Mouse (Mus musculus) neutrophil, adult 5-6 weeks (primary cell): ENCODE data around the gene Gimap4. TPM values are rescaled to one million over a fixed set of nuclear protein-coding genes. Genes with fewer than 3 reads are reported as not detected.
A peak's percentile ranks its signal among the peaks of the same experiment; 100 is the strongest.

Experiments used
- ATAC-seq: fragments of 151-379, 151-347 bp; 2 replicates; pipeline ENCODE4 v1.8.0; 2017; ENCODE audit warnings: mild to moderate bottlenecking, moderate TSS enrichment; ENCODE audit not compliant: insufficient number of reproducible peaks, poor library complexity, low FRiP score, severe bottlenecking; ENCODE audit errors: extremely low read depth
- total RNA-seq: library from RNA; stranded (forward); fragments of 200-1000 nt; gene quantifications from 2 replicates; pipeline ENCODE4 v1.2.3, GENCODE M21; 2017

Gimap4 gene
- total RNA-seq, 1 experiment from 2014 or later, result 688 TPM

DNA sequence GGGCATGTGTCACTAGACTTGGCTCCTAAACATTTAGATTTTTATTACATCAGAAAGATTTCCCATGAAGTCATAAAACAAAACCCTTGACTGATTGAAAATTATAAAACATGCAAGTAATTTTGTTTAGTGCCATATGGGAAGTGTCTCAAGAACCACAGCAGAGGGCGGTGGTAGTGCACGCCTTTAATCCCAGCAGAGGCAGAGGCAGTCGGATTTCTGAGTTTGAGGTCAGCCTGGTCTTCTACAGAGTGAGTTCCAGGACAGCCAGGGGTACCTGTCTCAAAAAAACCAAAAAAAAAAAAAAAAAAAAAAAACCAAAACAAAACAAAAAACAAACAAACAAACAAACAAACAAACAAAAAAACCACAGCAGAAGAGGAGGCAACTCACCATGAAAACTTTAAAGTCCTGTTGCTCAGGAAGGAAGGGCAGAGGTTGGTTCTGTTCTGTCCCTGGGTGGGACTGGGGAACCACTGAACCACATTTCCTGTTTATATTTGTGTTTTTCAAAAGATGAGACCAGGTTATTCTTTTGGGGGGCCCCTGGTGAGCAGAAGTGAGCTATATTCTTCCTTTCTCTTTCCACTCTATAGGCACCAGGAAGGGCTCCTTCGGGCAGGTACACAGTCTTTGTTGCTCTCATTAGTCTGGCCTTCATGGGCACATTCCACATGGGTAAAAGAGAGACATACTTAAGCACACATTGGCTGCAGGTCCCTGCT, 12.6 kb downstream of the Gimap4 start:
- no peak for ATAC-seq

DNA sequence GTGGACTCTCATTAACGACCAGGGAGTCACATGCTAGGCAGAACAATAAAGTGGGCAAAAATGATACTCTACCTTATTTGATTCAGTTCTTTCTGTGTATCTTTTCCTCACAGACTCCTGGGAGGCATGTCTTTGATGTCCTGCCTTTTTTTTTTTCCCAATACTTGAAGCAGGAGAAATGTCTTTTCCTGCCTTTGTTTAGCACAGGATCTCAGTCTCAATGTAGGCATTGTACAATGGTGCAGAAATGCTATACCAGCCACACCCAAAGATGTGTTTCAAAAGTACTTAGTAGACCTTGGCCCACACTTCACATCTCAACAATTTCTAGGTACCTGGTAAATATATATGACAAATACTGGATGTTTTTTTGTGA, 13.2 kb downstream of the Gimap4 start:
- ATAC-seq, result no peak

DNA sequence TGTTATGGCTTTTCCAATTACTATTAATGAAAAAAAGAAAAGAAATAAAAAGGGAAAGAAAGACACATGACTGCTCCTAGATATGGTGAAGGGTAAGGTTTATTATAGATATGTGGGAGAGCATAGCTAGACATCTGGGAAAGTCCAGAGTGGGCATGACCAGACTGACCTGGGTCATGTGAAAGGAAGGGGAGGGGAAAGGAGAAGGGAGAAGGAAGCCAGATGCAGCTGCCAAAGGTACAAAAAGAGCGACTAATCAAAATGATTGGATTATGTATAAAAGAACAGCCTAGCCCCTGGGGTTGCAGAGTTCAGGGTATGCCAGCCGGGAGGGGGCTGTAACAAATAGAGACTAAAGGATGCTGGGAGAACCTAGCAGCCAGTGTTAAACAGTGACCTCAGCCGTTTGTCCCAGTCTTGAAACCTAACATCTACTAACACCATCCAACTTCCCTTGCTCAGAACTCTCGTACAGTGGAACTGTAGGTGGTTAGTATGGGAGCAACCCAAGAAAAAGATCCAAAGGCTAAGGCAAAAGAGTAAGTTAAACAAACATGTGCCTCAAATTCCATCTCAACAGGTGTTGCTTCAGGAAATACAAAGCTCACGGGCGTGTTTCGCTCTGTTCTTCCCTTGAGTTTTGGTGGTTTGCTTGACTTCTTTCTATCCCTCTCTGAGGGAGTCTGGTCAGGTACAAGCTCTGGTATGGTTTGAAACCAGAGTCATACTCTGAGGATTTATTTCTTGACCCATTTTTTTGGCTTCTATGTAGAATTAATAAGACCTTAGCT, 13.9 kb downstream of the Gimap4 start:
- ATAC-seq, result no peak

DNA sequence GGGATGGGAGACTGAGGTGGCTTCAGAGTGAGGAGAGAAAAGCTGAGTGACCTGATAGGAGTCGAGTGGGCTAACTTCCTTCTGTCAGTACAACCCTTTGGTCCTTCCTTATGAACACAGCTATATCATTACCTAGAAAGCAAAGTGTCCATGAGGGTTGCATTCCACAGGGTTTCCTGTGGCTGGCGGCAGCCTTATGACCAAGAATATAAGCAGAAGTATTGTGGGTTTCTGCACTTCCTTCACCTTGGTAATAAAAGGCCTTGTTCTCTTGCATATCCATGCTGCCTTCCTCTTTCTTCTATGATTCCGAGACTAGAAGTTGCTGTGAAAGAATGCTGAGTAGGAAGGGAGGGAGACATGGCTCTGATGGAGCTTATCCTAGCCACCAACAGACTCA, 14.5 kb downstream of the Gimap4 start:
- ATAC-seq, result no peak

DNA sequence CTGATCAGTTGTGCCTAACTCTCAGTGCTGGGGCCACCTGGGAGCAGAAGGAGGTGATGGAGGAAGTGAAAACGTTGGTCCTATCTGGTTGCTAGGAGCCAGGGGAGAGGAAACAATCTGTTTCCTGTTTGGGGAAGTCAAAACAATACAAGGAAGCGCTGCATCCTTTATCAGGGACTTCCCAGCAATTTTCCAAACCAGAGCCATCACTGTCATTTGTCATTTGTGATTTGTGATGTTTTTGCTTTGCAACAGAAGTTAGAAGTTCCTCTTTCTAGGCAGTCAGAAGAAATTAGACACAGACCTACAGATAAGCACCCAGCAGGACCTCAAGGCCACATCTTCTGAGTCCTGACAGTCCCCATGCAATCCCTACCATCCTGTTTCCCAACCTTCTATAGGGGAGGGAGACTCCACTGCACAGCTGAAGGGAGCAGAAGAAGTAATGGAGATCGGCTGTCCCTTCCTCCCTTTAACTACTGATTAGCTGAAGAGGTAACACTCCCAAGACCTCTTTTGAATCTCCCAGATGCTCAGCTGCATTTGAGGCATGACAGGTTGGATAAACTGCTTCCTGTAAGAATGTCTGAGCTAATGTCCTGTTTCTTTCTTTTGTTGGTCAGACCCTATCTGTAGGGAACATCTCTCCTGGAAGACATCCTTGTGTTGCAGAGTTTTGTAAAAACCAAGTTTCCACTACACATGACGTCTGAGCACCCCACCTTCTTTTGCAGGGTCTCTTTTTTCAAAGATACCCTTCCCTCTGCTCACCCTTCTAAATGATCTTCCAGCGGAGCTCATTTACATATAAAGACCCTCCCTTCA, 16.1 kb downstream of the Gimap4 start:
- peak; percentile 59 for ATAC-seq

DNA sequence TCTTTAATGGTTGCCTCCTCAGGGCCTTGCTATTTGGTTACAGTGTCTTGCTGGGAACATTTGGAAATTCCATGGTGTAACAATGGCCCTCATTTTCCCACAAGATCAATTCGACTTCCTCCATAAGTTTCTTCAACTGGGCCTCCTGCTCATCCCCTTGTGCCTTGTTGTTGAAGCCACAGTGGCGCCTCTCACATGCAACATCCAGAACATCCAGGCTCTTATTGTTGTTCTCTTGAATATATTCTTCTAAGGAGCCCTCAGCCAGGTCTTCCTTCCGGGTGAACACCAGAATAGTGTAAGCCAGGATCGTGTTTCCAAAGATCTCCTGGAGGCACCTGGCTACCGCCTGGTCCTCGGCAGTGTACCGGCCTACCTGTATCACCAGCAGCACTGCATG, 17.8 kb downstream of the Gimap4 start:
- no peak for ATAC-seq

DNA sequence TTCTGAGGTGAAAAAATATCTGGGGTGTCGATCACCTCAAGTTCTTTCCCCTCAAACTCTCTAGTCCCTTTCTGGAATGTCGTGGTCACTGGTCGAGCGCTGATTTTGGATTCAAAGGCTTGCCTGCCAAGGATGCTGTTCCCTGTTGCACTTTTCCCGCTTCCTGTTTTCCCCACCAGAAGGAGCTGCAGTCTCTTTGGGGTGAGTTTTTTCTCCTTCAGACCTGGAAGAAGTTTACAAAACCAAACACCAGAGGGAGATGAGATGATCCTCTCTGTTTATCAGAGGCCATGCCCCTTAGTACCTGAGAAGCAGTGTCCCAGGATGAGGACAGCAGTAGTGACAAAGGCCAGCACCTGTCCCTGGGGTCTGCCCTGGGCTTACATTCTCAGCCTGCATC, 18.3 kb downstream of the Gimap4 start:
- no peak for ATAC-seq

DNA sequence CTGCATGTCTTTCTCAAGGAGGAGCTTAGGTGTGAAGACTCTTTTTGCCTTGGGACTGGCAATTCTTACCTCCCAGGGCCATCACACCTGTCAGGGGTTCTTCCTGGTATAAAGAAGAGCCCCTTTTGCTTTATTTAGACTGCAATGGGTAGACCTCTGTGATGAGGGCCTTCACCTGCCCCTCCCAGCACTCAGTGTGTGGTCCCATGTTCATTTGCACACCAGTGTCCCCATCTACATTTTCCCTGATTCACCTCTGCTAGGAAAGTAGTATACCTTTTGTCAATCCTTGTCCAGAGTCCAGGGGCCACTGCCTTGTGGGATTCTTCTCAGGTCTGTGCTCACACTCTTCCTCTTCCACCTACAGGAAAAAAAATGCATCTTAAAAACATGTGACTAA, 19.8 kb downstream of the Gimap4 start:
- no peak for ATAC-seq

DNA sequence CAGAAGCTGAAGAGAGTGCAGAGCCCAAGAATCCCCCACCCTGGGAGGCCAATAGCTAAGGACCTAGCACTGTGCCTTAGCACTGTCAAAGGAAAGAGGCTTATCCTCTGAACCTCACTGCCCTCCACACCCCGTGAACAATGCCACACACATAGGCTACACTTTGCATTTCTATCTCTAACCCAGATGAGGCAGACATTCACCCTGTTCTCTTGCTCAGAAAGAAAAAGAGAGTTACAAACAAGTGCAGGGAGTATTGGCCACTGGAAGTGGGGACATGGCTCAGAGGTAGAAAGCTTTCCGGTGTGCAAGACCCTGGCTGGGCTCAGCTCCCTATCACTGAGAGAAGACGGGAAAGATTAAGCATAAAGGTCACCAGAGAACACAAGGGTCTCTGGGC, 21.8 kb downstream of the Gimap4 start:
- ATAC-seq, result no peak

DNA sequence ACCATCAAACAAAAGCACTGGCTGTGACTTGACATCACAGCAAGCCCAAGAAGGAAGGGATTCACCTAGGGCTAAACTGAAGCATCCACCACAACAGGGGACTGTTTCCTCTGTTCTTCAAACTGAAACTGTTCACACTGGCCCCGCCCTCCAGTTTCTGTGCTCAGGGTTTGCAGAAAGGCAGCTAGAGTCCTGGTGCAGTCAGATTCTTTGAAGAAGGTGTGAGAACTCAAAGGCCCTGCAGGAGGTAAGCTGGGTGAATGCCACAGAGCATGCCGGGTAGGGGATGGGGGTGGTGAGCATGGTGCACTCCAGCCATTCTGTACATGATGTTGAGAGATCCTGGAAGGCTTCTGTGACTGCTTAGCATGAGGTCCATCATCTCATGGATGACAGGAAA, 34.1 kb downstream of the Gimap4 start, which contains the start of the genes Gm28053 and Gimap7:
Gene Gm28053, plus strand, starts transcription at position 153 of the 400 bp plus-strand sequence.
Gene Gimap7, plus strand, starts transcription at position 167 of the 400 bp plus-strand sequence.
- ATAC-seq, result peak; percentile 84

DNA sequence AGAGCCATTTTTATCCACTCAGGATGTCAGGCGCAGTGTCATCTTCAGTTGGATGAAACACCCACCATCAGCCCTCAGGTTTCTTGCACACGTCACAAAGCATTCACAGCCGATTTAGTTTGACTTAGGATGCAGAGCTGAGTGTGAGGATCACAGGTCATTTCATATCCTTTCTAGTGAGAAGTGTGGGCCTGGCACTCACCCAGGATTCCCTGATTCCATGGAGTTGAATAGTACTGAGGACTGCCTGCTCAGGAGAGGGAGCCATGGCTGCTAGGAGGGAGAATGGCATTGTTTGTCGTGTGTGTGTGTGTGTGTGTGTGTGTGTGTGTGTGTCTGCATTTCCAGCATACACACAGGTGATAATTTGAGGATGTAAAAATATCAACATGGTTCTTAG, 36.0 kb downstream of the Gimap4 start:
- no peak for ATAC-seq

DNA sequence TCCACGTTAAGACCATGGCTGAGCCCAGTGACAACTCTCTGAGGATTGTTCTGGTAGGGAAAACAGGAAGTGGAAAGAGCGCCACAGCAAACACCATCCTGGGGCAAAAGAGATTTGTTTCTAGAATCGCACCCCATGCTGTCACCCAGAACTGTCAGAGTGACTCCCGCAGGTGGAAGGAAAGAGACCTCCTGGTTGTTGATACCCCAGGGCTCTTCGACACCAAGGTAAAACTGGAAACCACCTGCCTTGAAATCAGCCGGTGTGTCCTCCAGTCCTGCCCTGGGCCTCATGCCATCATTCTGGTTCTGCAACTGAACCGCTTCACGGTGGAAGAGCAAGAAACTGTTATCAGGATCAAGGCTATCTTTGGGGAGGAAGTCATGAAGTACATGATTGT, 39.1 kb downstream of the Gimap4 start:
- no peak for ATAC-seq

DNA sequence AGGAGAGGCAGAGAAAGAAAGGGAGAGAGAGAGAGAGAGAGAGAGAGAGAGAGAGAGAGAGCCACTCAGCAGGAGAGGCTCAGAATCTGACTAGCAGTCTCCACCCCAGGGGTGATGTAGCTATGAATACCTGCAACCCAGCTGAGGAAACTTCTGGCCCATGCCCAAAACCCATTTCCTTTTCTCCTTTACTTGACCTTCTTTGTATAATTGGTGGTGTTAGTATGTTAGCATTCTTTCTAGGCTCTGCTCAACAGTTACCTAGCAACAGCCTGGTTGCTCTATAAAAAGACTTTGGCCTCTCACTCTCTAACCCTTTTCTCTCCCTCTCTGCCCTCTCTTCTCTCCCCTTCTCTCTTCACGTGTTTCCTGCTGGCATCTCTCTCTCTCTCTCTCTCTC, 41.1 kb downstream of the Gimap4 start:
- ATAC-seq, result peak; percentile 83

DNA sequence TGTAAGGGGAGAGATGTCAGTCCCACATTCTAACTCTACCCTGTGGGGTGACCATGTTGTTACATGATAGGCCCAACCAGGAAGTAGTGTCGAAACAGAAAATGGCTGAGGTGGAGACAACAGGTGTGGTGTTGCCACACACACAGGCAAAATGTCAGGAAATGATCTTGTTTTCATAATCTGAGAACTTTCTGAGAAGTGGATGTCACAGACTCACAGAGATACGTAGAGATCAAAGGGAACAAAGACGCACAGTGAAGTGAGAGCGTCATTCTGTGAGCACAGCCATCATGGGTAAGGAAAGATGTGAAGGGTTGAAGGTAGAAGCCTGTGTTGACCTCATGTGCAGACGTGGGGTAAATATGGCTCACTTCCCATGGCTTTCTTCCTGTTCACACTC, 43.4 kb downstream of the Gimap4 start:
- ATAC-seq, result peak; percentile 23; the same call in 1 of the 2 replicates

DNA sequence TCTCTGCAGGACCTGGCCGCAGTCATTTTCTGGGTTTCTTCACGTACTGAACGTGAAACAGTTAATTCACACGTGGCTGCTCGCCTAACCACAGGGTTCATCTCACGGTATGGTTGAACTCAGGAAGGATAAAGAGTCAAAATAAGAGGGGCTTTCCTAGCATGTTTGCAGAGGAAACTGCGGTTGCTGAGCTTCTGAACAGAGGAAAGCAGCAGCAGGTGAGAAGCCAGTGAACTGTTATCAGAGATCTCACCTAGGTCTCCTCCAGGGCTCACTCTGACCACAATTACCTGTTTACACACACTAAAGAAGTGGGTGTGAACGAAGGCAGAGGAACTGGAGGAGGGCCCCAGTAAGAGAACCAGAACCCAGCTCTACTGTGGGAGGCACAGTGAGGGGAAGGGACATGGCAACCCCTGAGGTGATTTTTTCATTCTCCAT, 48.5 kb downstream of the Gimap4 start:
- ATAC-seq, result peak; percentile 93

DNA sequence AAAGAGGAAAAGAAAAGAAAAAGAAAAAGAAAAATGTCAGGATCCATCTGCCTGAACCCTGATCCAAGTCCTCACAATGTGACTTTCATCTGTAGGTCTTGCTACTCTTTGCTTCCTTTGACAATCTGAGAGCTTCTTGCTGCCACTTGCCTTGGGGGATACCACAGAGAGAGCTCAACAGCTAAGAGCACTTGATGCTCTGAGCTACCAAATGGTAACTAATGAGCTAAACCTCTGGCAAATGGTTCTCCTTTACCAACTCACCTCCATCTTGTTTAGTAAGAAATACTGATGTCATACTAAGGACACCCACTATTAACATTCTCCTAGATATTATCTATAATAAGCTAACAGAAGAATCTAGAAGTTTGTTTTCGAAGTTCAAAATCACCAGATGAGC, 49.3 kb downstream of the Gimap4 start:
- ATAC-seq, result no peak

DNA sequence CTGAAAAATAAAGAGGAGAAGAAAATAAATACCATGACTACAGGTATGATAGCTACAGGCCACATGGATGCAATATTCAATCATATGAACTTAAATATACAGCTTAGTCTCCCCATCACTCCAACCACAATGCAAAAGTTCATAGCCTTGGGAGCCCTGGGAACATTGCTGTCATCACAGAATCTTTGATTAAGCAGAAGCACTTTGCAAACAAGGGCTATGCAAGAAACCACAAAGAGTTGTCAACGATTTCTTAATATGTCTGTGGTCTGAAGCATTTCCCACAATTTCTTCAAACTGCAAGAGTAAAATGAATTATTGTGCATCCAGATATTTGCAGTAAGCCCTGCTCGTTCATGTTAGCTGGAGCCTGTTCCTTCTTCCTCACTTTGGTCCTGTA, 52.7 kb downstream of the Gimap4 start:
- no peak for ATAC-seq

DNA sequence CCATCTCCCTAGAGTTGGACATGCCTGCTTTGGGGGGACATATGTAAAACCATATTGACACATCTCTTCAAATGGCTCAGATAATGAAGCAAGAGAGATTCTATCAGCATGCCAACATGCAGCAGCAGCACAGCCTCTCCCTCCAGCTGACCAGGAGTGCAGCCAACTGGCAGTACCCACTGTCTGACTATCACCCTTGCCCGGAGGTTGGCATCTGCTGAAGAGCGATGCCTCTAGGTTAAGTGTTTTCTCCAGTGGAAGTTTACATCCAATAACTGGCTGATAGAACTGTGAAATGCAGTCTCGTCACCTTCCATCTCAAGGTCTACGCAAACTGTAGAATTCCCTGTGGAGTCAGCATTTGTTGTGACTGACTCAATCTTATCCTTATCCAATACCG, 53.3 kb downstream of the Gimap4 start:
- ATAC-seq, result no peak

DNA sequence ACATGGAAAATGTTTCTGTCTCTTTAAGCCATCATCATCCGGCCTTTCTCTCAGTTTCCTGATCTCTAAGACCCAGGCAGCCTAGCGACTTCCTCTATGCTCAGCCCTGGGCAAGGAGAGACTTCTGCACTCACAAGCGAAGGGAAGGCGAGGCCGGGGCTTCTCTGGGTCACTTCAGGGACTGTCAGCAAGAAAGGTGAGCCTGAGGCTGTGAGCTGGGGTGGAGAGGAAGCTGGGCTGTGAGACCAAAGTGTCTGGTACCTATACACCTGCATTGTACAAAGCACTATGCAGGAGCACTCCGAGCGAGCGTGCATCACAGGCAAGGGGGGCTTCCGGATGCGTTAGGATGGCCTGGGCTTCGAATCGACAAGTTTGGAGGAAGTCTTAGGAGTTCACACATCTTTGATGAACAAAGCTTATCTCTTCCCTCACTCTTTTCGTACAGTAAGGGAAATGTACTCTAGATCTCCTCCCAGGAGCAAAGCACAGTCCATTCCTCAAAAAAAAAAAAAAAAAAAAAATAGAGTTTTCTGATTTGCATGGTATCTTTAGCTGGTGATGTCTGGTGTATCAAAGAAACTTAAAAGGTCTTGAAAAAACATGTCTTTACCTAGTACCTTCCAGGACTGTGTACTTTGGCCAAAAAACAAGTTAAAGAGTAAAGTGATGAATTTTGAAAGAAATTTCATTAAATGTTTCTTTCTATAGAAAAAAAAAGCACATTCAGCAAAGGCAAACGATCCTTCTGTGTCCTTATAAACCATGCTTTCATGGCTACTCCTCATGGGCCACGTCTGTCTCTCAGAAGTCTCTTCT, 54.8 kb downstream of the Gimap4 start, which contains the start of gene Gimap1:
Gene Gimap1, plus strand, starts transcription at position 94 of the 819 bp plus-strand sequence.
- ATAC-seq, result peak; percentile 71; the same call in 1 of the 2 replicates
